Comparison of ENCODE assay signal across 8 mouse cellular contexts in genomic region chr4:44012376-44013367, GRCm38 (mm10). TPM values are rescaled to one million over a fixed set of nuclear protein-coding genes. Genes with fewer than 3 reads are reported as not detected.
DNase-seq lines count a peak whose midpoint lies in the region; ATAC-seq and TF ChIP-seq lines count a peak whose summit lies in the region.

No protein-coding gene starts in this region.

- H3K9ac ChIP-seq in embryonic facial prominence, embryonic 14.5 days (ENCODE audit: low read depth, low read length), result peak overlapping the region; percentile 95
- H3K9ac ChIP-seq in limb, embryonic 14.5 days (ENCODE audit: low read depth, low read length, severe bottlenecking), result peak overlapping the region; percentile 90
- peak overlapping the region; percentile 73 for H3K9ac ChIP-seq in midbrain, postnatal 0 days (replicated peaks; ENCODE audit: low read length, poor library complexity, severe bottlenecking)

- H3K4me3 ChIP-seq in embryonic facial prominence, embryonic 14.5 days (ENCODE audit: low read depth, low read length), result peak overlapping the region; percentile 99
- H3K4me3 ChIP-seq in limb, embryonic 14.5 days (replicated peaks; ENCODE audit: low read length), result peak overlapping the region; percentile 97
- peak overlapping the region; percentile 60 for H3K4me3 ChIP-seq in midbrain, postnatal 0 days (ENCODE audit: low read depth, low read length)

- WGBS in embryonic facial prominence, embryonic 14.5 days, result under 1% methylated on average over 54 of the region's 77 CpGs
- 2% methylated on average over 73 of the region's 77 CpGs for WGBS in limb, embryonic 14.5 days
- under 1% methylated on average over 77 of the region's 77 CpGs for whole genome bisulfite sequencing in midbrain, postnatal 0 days

- peak overlapping the region; percentile 81 for H3K27ac ChIP-seq in embryonic facial prominence, embryonic 14.5 days (replicated peaks; ENCODE audit: low read depth, low read length)
- H3K27ac ChIP-seq in limb, embryonic 14.5 days (replicated peaks; ENCODE audit: low read depth, low read length), result peak overlapping the region; percentile 70
- peak overlapping the region; percentile 64 for H3K27ac ChIP-seq in midbrain, postnatal 0 days (ENCODE audit: low read depth, low read length)

- peak; percentile 98 for DNase-seq in 3T3-L1 (ENCODE audit: low read depth, low spot score)
- DNase-seq in adrenal gland, postnatal 4 days (ENCODE audit: low spot score in 2 of 2), result peak; percentile 55 to 84
- peak; percentile 98 for DNase-seq in embryonic facial prominence, embryonic 14.5 days (ENCODE audit: low spot score)
- DNase-seq in heart, adult 8-10 months (ENCODE audit: low spot score), result peak; percentile 97
- peak; percentile 98 for DNase-seq in kidney, adult 9 months
- DNase-seq in limb, embryonic 14.5 days (ENCODE audit: low spot score), result peak; percentile 95
- peak; percentile 97 for DNase-seq in midbrain, postnatal 0 days (ENCODE audit: low spot score)
- DNase-seq in spleen, postnatal 14 days (ENCODE audit: low spot score in 2 of 2), result peak; percentile 79 to 80

- H3K36me3 ChIP-seq in embryonic facial prominence, embryonic 14.5 days (ENCODE audit: control insufficient read depth, insufficient read depth, low read length), result 0 out of 2 replicates have a peak, but pooled peaks cover 4% of the 10 kb centered on the region
- H3K36me3 ChIP-seq in limb, embryonic 14.5 days (ENCODE audit: control insufficient read depth, insufficient read depth, low read length), result no peaks in the 10 kb centered on the region
- no peaks in the 10 kb centered on the region for H3K36me3 ChIP-seq in midbrain, postnatal 0 days (ENCODE audit: insufficient read depth, low read length)

- peaks cover 12% of the 10 kb centered on the region for H3K4me1 ChIP-seq in embryonic facial prominence, embryonic 14.5 days (ENCODE audit: control insufficient read depth, insufficient read depth, low read length)
- H3K4me1 ChIP-seq in limb, embryonic 14.5 days (ENCODE audit: control insufficient read depth, insufficient read depth, low read length), result peaks cover 15% of the 10 kb centered on the region
- peaks cover 6% of the 10 kb centered on the region; the same call in 1 of the 2 replicates for H3K4me1 ChIP-seq in midbrain, postnatal 0 days (ENCODE audit: insufficient read depth, low read length)

- no peaks in the 10 kb centered on the region for H3K27me3 ChIP-seq in embryonic facial prominence, embryonic 14.5 days (replicated peaks; ENCODE audit: control insufficient read depth, insufficient read depth, low read length)
- H3K27me3 ChIP-seq in limb, embryonic 14.5 days (ENCODE audit: control insufficient read depth, insufficient read depth, low read length), result no peaks in the 10 kb centered on the region
- H3K27me3 ChIP-seq in midbrain, postnatal 0 days (ENCODE audit: insufficient read depth, low read length), result no peaks in the 10 kb centered on the region

- no peaks in the 10 kb centered on the region for H3K9me3 ChIP-seq in embryonic facial prominence, embryonic 14.5 days (ENCODE audit: control insufficient read depth, low read length)
- no peaks in the 10 kb centered on the region for H3K9me3 ChIP-seq in limb, embryonic 14.5 days (ENCODE audit: control insufficient read depth, low read length)
- no peaks in the 10 kb centered on the region for H3K9me3 ChIP-seq in midbrain, postnatal 0 days (ENCODE audit: low read length)

- ATAC-seq in embryonic facial prominence, embryonic 14.5 days (ENCODE audit: low read depth), result peak; percentile 98
- peak; percentile 99 for ATAC-seq in limb, embryonic 14.5 days (ENCODE audit: low FRiP score, low read depth)
- peak; percentile 99 for ATAC-seq in midbrain, postnatal 0 days (ENCODE audit: low FRiP score)

- no peak for TF ChIP-seq CTCF in midbrain, postnatal 0 days (IDR thresholded peaks at IDR 0.05)

- TF ChIP-seq POLR2A in limb, embryonic 14.5 days (IDR thresholded peaks at IDR 0.05; ENCODE audit: borderline replicate concordance, extremely low read depth, insufficient read depth, insufficient read length), result peak; percentile 65; the same call in 1 of the 2 replicates

- peak overlapping the region; percentile 94 for H3K4me2 ChIP-seq in embryonic facial prominence, embryonic 14.5 days (ENCODE audit: low read depth, low read length)
- peak overlapping the region; percentile 93 for H3K4me2 ChIP-seq in limb, embryonic 14.5 days (replicated peaks; ENCODE audit: low read depth, low read length, severe bottlenecking)
- H3K4me2 ChIP-seq in midbrain, postnatal 0 days (ENCODE audit: low read depth, low read length, poor library complexity, severe bottlenecking), result peak overlapping the region; percentile 88

RNA-seq across cellular contexts. Expression of gene Clta, which starts 8.4 kb away (rescaled TPM):
- 100 to 1,000 TPM; 202 to 211 TPM for total RNA-seq in adrenal gland, postnatal 4 days (2021)
- polyA plus RNA-seq in embryonic facial prominence, embryonic 14.5 days (2014; fragmentation: Nextera tagmentation; extraction: Ambion mirVana), result 254 and 258 TPM in 2 replicates
- 10 to 100 TPM; 67.0 to 78.6 (median 70.5) TPM for total RNA-seq in heart, adult 8-10 months (2022)
- polyA plus RNA-seq in limb, embryonic 14.5 days (2012; rRNA removed), result 278 and 361 TPM in 2 replicates
- 252 and 264 TPM in 2 replicates for polyA plus RNA-seq in limb, embryonic 14.5 days (2014; fragmentation: Nextera tagmentation; extraction: Ambion mirVana)
- total RNA-seq in midbrain, postnatal 0 days (2014; rRNA removed), result 539 and 562 TPM in 2 replicates
- 380 and 390 TPM in 2 replicates for polyA plus RNA-seq in midbrain, postnatal 0 days (2015; fragmentation: Nextera tagmentation; extraction: Ambion mirVana)

RNA-seq across cellular contexts. Expression of gene Ccin, which starts 29.4 kb away (rescaled TPM):
- total RNA-seq in adrenal gland, postnatal 4 days (2021), result under 1 TPM in 1 of 2 experiments, not detected in 1; 0.20 TPM
- not detected in 2 replicates for polyA plus RNA-seq in embryonic facial prominence, embryonic 14.5 days (2014; fragmentation: Nextera tagmentation; extraction: Ambion mirVana)
- total RNA-seq in heart, adult 8-10 months (2022), result not detected
- 0.36 and 0.44 TPM in 2 replicates for polyA plus RNA-seq in limb, embryonic 14.5 days (2012; rRNA removed)
- polyA plus RNA-seq in limb, embryonic 14.5 days (2014; fragmentation: Nextera tagmentation; extraction: Ambion mirVana), result 0.10 TPM in 1 of 2 replicates, not detected in the other
- 0.33 and 0.49 TPM in 2 replicates for total RNA-seq in midbrain, postnatal 0 days (2014; rRNA removed)
- polyA plus RNA-seq in midbrain, postnatal 0 days (2015; fragmentation: Nextera tagmentation; extraction: Ambion mirVana), result not detected in 2 replicates

RNA-seq across cellular contexts. Expression of gene Glipr2, which starts 55.5 kb away (rescaled TPM):
- 10 to 100 TPM; 14.6 to 18.0 TPM for total RNA-seq in adrenal gland, postnatal 4 days (2021)
- 121 and 129 TPM in 2 replicates for polyA plus RNA-seq in embryonic facial prominence, embryonic 14.5 days (2014; fragmentation: Nextera tagmentation; extraction: Ambion mirVana)
- total RNA-seq in heart, adult 8-10 months (2022), result 1 to 10 TPM; 2.3 to 5.2 (median 2.8) TPM
- polyA plus RNA-seq in limb, embryonic 14.5 days (2012; rRNA removed), result 67.0 and 71.9 TPM in 2 replicates
- 108 and 121 TPM in 2 replicates for polyA plus RNA-seq in limb, embryonic 14.5 days (2014; fragmentation: Nextera tagmentation; extraction: Ambion mirVana)
- total RNA-seq in midbrain, postnatal 0 days (2014; rRNA removed), result 18.2 and 20.7 TPM in 2 replicates
- polyA plus RNA-seq in midbrain, postnatal 0 days (2015; fragmentation: Nextera tagmentation; extraction: Ambion mirVana), result 16.3 and 16.5 TPM in 2 replicates

Comparison
In these comparisons a context has a peak if more than half of its experiments do, and no peak if none do; other contexts are left out.
1. Peak in every context shown above with its lines: DNase-seq, ATAC-seq, H3K4me3 ChIP-seq and H3K27ac ChIP-seq.